Mouse (Mus musculus) olfactory bulb, adult 2 months (tissue): ENCODE results near the gene Nf2.

Source experiments
- CTCF ChIP-seq: fragments of 200-500 bp; IDR thresholded peaks from 2 replicates; pipeline ENCODE4 v1.5.1; 2012; ENCODE audit warnings: low read depth, mild to moderate bottlenecking, low read length, moderate library complexity; ENCODE audit not compliant: insufficient read depth
- POLR2A ChIP-seq: fragments of 200-500 bp; IDR thresholded peaks from 2 replicates; pipeline ENCODE4 v1.6.1; 2012; ENCODE audit warnings: mild to moderate bottlenecking, low read depth, low read length, moderate library complexity; ENCODE audit not compliant: insufficient read depth

DNA sequence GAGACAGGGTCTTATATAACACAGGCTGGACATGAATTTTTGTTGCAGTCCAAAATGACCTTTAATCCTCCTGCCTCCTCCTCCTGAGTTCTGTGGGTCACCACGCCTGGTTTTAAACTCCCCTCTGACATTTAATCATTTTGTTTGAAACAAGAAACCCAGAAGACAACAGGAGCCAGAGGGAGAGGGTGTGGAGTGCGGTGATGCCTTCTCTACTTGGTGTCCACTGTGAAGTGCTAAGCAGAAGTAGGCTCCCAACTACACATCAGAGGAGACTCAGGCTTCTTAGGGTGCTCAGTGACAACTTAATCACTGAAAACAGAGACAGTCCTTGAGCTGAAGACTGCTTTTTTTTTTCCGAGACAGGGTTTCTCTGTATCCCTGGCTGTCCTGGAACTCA, 68.4 kb downstream of the Nf2 start:
- TF ChIP-seq CTCF (no peak), POLR2A (no peak)
